ENCODE assay signal across 21 mouse cellular contexts in the genomic region with DNA sequence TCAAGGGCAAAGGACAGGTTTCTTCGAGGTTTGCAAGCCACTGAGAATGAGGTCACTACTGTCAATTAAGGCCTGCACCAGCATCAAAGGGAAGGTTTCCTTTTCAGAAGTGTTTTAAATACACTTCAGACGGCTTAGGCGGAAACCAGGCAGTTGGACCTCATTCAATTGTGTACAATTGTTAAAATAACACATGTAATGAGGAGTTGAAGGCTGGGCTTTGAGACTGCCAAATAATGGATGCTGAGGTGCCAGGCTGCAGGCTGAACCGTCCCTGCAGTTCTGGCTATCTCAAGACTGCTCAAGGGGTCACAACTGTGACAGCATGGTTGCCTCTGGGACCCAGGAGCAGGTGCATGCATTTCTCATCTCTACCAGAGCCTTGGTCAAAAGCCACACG.
A peak's percentile ranks its signal among the peaks of the same experiment; 100 is the strongest.
DNase-seq lines count a peak whose midpoint lies in the region; ATAC-seq and TF ChIP-seq lines count a peak whose summit lies in the region.
"Had no signal": no experiment of that assay in that cellular context is flagged by ENCODE, and none has a peak within 500 bp of the region (broad histone marks: within the 10 kb centered on the region; RNA-seq: fewer than 3 reads in every experiment).

No protein-coding gene starts in this region.

- no peak for ATAC-seq in hindbrain, embryonic 14.5 days (ENCODE audit: low FRiP score)
- no peak for ATAC-seq in lung, postnatal 0 days
- ATAC-seq in forebrain, embryonic 14.5 days = peak; percentile 80
- no peak for ATAC-seq in megakaryocyte, adult 5-6 weeks (ENCODE audit: poor library complexity, severe bottlenecking)
- ATAC-seq: inflammation-experienced regulatory T-cells, adult 6 months; liver, postnatal 0 days had no signal

- peak overlapping the region; percentile 50; the same call in 1 of the 2 replicates for H3K27ac ChIP-seq in hindbrain, embryonic 10.5 days
- no peak overlapping the region for H3K27ac ChIP-seq in hindbrain, embryonic 14.5 days
- H3K27ac ChIP-seq in lung, postnatal 0 days (ENCODE audit: low read length) = no peak overlapping the region
- peak overlapping the region; percentile 74 for H3K27ac ChIP-seq in forebrain, embryonic 14.5 days (ENCODE audit: low read depth, low read length)
- H3K27ac ChIP-seq: heart, adult 2 months; kidney, postnatal 0 days; macrophage; stomach, embryonic 15.5 days had no signal

- TF ChIP-seq EP300 in lung, postnatal 0 days (IDR thresholded peaks at IDR 0.05) = no peak

- TF ChIP-seq CTCF in lung, postnatal 0 days (IDR thresholded peaks at IDR 0.05) = no peak

- peaks cover 25% of the 10 kb centered on the region for H3K4me1 ChIP-seq in hindbrain, embryonic 10.5 days (replicated peaks)
- 0 out of 2 replicates have a peak, but pooled peaks cover 7% of the 10 kb centered on the region for H3K4me1 ChIP-seq in hindbrain, embryonic 14.5 days (replicated peaks; ENCODE audit: control insufficient read depth, insufficient read depth, low read length)
- H3K4me1 ChIP-seq in lung, postnatal 0 days (ENCODE audit: insufficient read depth, low read depth, low read length) = peaks cover 3% of the 10 kb centered on the region; the same call in 1 of the 2 replicates
- peaks cover 12% of the 10 kb centered on the region for H3K4me1 ChIP-seq in forebrain, embryonic 14.5 days (ENCODE audit: control insufficient read depth, insufficient read depth, low read length)
- H3K4me1 ChIP-seq: stomach, embryonic 15.5 days had no signal

- DNase-seq in hindbrain, embryonic 10.5 days (ENCODE audit: low spot score) = no peak
- no peak for DNase-seq in hindbrain, embryonic 14.5 days (ENCODE audit: low spot score)
- DNase-seq in lung, postnatal 0 days (ENCODE audit: low spot score) = peak; percentile 41
- DNase-seq in lung, postnatal 4 days = no peak
- peak; percentile 90 for DNase-seq in forebrain, embryonic 14.5 days (ENCODE audit: low spot score)
- DNase-seq in retina, postnatal 1 day = peak; percentile 51
- DNase-seq: cerebellum, adult 11 months; cerebellum, adult 9-11 months; gastrocnemius, postnatal 25 days; heart, adult 2 months; kidney, adult 18-20 months; liver, postnatal 0 days; right cerebral cortex, adult 18-20 months; thymus, postnatal 25 days had no signal

- 51% methylated on average over 5 of the region's 5 CpGs for WGBS in hindbrain, embryonic 10.5 days
- WGBS in hindbrain, embryonic 14.5 days = 35% methylated on average over 5 of the region's 5 CpGs
- 17% methylated on average over 5 of the region's 5 CpGs for WGBS in lung, postnatal 0 days
- 4% methylated on average over 5 of the region's 5 CpGs for WGBS in forebrain, embryonic 14.5 days

- H3K36me3 ChIP-seq in hindbrain, embryonic 10.5 days = 0 out of 2 replicates have a peak, but pooled peaks cover 7% of the 10 kb centered on the region
- no peaks in the 10 kb centered on the region for H3K36me3 ChIP-seq in hindbrain, embryonic 14.5 days (replicated peaks; ENCODE audit: control insufficient read depth, insufficient read depth)
- H3K36me3 ChIP-seq in lung, postnatal 0 days (ENCODE audit: insufficient read depth, low read length) = no peaks in the 10 kb centered on the region
- no peaks in the 10 kb centered on the region for H3K36me3 ChIP-seq in forebrain, embryonic 14.5 days (ENCODE audit: control insufficient read depth, insufficient read depth, low read length)
- H3K36me3 ChIP-seq: stomach, embryonic 15.5 days had no signal

- H3K27me3 ChIP-seq in hindbrain, embryonic 10.5 days (ENCODE audit: insufficient read depth, poor library complexity, severe bottlenecking) = no peaks in the 10 kb centered on the region
- H3K27me3 ChIP-seq in hindbrain, embryonic 14.5 days (ENCODE audit: control insufficient read depth, insufficient read depth, low read length) = no peaks in the 10 kb centered on the region
- no peaks in the 10 kb centered on the region for H3K27me3 ChIP-seq in lung, postnatal 0 days (replicated peaks; ENCODE audit: insufficient read depth, low read length)
- H3K27me3 ChIP-seq in forebrain, embryonic 14.5 days (replicated peaks; ENCODE audit: control insufficient read depth, insufficient read depth, low read length) = no peaks in the 10 kb centered on the region
- H3K27me3 ChIP-seq: stomach, embryonic 15.5 days had no signal

- no peak overlapping the region for H3K9ac ChIP-seq in hindbrain, embryonic 14.5 days
- no peak overlapping the region for H3K9ac ChIP-seq in lung, postnatal 0 days (replicated peaks; ENCODE audit: low read depth)
- H3K9ac ChIP-seq in forebrain, embryonic 14.5 days (ENCODE audit: low read length) = no peak overlapping the region
- H3K9ac ChIP-seq: liver, postnatal 0 days; stomach, embryonic 15.5 days had no signal

- H3K4me3 ChIP-seq in hindbrain, embryonic 10.5 days = no peak overlapping the region
- no peak overlapping the region for H3K4me3 ChIP-seq in hindbrain, embryonic 14.5 days (replicated peaks; ENCODE audit: low read length)
- H3K4me3 ChIP-seq in lung, postnatal 0 days (ENCODE audit: low read depth, low read length) = no peak overlapping the region
- no peak overlapping the region for H3K4me3 ChIP-seq in forebrain, embryonic 14.5 days (ENCODE audit: low read depth, low read length)
- H3K4me3 ChIP-seq: heart, adult 2 months; stomach, embryonic 15.5 days had no signal

- H3K9me3 ChIP-seq in hindbrain, embryonic 10.5 days = peaks cover 6% of the 10 kb centered on the region; the same call in 1 of the 2 replicates
- 0 out of 2 replicates have a peak, but pooled peaks cover 3% of the 10 kb centered on the region for H3K9me3 ChIP-seq in hindbrain, embryonic 14.5 days (ENCODE audit: control insufficient read depth, low read length)
- no peaks in the 10 kb centered on the region for H3K9me3 ChIP-seq in lung, postnatal 0 days (ENCODE audit: low read length)
- no peaks in the 10 kb centered on the region for H3K9me3 ChIP-seq in forebrain, embryonic 14.5 days (replicated peaks; ENCODE audit: control insufficient read depth, low read length)
- H3K9me3 ChIP-seq: stomach, embryonic 15.5 days had no signal

- H3K4me2 ChIP-seq in hindbrain, embryonic 14.5 days (replicated peaks) = no peak overlapping the region
- no peak overlapping the region for H3K4me2 ChIP-seq in lung, postnatal 0 days (replicated peaks; ENCODE audit: low read depth, low read length)
- H3K4me2 ChIP-seq in forebrain, embryonic 14.5 days (ENCODE audit: low read length) = peak overlapping the region; percentile 9; the same call in 1 of the 2 replicates
- H3K4me2 ChIP-seq: liver, embryonic 11.5 days; midbrain, embryonic 11.5 days; stomach, embryonic 15.5 days had no signal

Comparison
In these comparisons a context has a peak if more than half of its experiments do, and no peak if none do; other contexts are left out.
1. DNase-seq: peak in lung, postnatal 0 days (single experiment), forebrain, embryonic 14.5 days (single experiment) and retina, postnatal 1 day (single experiment); none in hindbrain, embryonic 10.5 days (single experiment), hindbrain, embryonic 14.5 days (single experiment) and lung, postnatal 4 days (0 of 2).
2. H3K27ac ChIP-seq: peak in hindbrain, embryonic 10.5 days (single experiment) and forebrain, embryonic 14.5 days (single experiment); none in hindbrain, embryonic 14.5 days (single experiment) and lung, postnatal 0 days (single experiment).